Mouse (Mus musculus): ENCODE measurements around the gene Zfp677.
"Not testable (repeated sequence)": the region's sequence is repeated elsewhere in the genome, so short reads cannot be mapped to it uniquely, and the experiment has no call there.

Gene Zfp677

GRCm38 (mm10) chr17:21383391-21384056 is at the start of gene Zfp677:
Gene Zfp677, plus strand, starts transcription at chr17:21383748.
- peak; percentile 75 for DNase-seq (ENCODE audit: low spot score)

- DNase-seq (ENCODE audit: low spot score) = not testable (repeated sequence)
Observed at GRCm38 (mm10) chr17:21368018-21368417, 15.5 kb upstream of the Zfp677 start.

- DNase-seq (ENCODE audit: low spot score) = peak; percentile 8
Observed at GRCm38 (mm10) chr17:21369925-21370719, 13.4 kb upstream of the Zfp677 start.

- no peak for DNase-seq (ENCODE audit: low spot score)
Observed at GRCm38 (mm10) chr17:21375311-21375710, 8.2 kb upstream of the Zfp677 start.

GRCm38 (mm10) chr17:21384057-21384411 is 486 bp downstream of the Zfp677 start:
- DNase-seq (ENCODE audit: low spot score) = no peak

- peak; percentile 80 for DNase-seq (ENCODE audit: low spot score)
Observed at GRCm38 (mm10) chr17:21422664-21423599, 39.4 kb downstream of the Zfp677 start, which contains the start of gene Zfp54. Gene Zfp54, plus strand, starts transcription at chr17:21423227.

GRCm38 (mm10) chr17:21438806-21439400 is 55.4 kb downstream of the Zfp677 start:
- peak; percentile 11 for DNase-seq (ENCODE audit: low spot score)
